Mouse (Mus musculus): ENCODE results near the gene Pla2g10. TPM values are rescaled to one million over a fixed set of nuclear protein-coding genes. Genes with fewer than 3 reads are reported as not detected.
"Not testable (repeated sequence)": the region's sequence is repeated elsewhere in the genome, so short reads cannot be mapped to it uniquely, and the experiment has no call there.

Gene Pla2g10
- polyA plus RNA-seq, 1 experiment, result 0.58 TPM

DNA sequence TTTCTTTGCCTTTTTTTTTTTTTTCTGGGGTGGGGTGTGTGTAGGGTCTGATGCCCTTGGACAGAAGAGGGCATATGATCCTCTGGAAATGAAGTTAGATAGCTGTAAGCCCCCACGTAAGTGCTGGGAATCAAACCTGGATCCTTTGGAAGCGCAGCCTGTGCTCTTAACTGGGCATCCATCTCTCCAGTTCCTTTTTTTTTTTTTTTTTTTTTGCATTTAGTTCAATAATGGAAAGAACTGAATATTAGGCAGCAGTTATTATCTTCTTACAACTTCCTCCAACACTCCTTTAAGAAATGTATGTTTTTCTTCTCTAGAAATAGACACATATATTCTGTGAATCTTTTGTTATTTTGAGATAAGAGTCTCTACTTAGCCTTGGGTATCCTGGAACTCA is 27.0 kb upstream of the Pla2g10 start:
- no peaks in the 10 kb centered on the region for H3K27me3 ChIP-seq (replicated peaks; ENCODE audit: control insufficient read depth, insufficient read depth, low read length)
- DNase-seq, result no peak
- no peaks in the 10 kb centered on the region for H3K36me3 ChIP-seq (ENCODE audit: control insufficient read depth, insufficient read depth, low read length)
- no peaks in the 10 kb centered on the region for H3K4me1 ChIP-seq (ENCODE audit: control insufficient read depth, insufficient read depth, low read length)
- H3K4me3 ChIP-seq (ENCODE audit: insufficient read depth, low read depth, low read length), result no peak overlapping the region
- no peak for TF ChIP-seq CTCF (conservative IDR thresholded peaks at IDR 0.05; ENCODE audit: insufficient read depth, insufficient read length, low read depth, low read length)
- TF ChIP-seq POLR2A (IDR thresholded peaks at IDR 0.05; ENCODE audit: low read depth, low read length), result no peak
- WGBS, result 95% methylated on average over 2 of the region's 2 CpGs
- H3K27ac ChIP-seq (ENCODE audit: insufficient read depth, low read depth, low read length), result no peak overlapping the region

DNA sequence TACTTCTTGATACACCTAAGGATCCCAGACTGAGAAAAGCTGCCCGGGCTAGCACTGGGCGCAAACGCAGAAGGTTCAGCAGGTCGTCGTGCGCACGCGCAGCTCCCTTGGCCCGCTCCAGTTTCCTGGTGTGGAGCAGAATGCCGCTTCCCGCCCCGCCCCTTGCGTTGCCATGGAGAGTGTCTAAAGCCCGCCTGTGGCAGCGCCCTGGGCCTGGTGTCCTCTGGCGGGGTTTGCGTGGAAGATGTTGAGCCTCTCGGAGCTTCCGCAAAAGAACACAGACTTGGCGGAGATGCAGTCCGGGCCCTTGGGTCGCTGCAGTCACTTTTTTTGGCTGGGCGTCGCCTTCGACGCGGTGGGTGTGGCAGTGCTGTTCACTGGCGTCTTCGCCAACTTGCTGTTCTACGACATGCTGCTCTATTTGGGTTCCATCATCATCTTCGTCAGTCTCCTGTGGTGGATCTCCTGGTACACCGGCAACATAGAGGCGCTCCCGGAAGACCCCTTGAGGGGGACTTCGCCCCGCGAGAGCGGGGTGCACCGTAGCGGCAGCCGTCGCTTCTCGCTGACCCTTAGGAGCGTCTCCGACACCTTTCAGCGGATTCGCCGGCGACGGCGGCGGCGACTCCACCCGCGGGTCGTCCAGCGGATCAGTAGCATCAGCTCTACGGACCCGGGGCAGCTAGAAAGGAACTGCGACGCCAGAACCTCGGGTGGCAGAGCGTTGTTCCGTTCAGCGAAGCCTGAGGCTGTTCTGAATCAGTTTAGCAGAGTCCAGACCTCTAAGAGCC is 23.8 kb upstream of the Pla2g10 start:
- peak; percentile 97 for DNase-seq
- under 1% methylated on average over 65 of the region's 65 CpGs for WGBS
- Histone ChIP-seq H3K4me1 (ENCODE audit: control insufficient read depth, insufficient read depth, low read length) (no peaks in the 10 kb centered on the region), H3K27me3 (replicated peaks; ENCODE audit: control insufficient read depth, insufficient read depth, low read length) (no peaks in the 10 kb centered on the region), H3K27ac (ENCODE audit: insufficient read depth, low read depth, low read length) (no peak overlapping the region), H3K4me3 (ENCODE audit: insufficient read depth, low read depth, low read length) (peak overlapping the region; percentile 66), H3K36me3 (ENCODE audit: control insufficient read depth, insufficient read depth, low read length) (no peaks in the 10 kb centered on the region)
- TF ChIP-seq POLR2A (IDR thresholded peaks at IDR 0.05; ENCODE audit: low read depth, low read length), result no peak
- TF ChIP-seq CTCF (conservative IDR thresholded peaks at IDR 0.05; ENCODE audit: insufficient read depth, insufficient read length, low read depth, low read length), result no peak

- Histone ChIP-seq H3K27me3 (replicated peaks; ENCODE audit: control insufficient read depth, insufficient read depth, low read length) (no peaks in the 10 kb centered on the region), H3K27ac (ENCODE audit: insufficient read depth, low read depth, low read length) (no peak overlapping the region), H3K36me3 (ENCODE audit: control insufficient read depth, insufficient read depth, low read length) (no peaks in the 10 kb centered on the region), H3K4me1 (ENCODE audit: control insufficient read depth, insufficient read depth, low read length) (no peaks in the 10 kb centered on the region), H3K4me3 (ENCODE audit: insufficient read depth, low read depth, low read length) (peak overlapping the region; percentile 33; the same call in 1 of the 2 replicates)
- WGBS, result 33% methylated on average over 8 of the region's 8 CpGs
- no peak for DNase-seq
- TF ChIP-seq CTCF (conservative IDR thresholded peaks at IDR 0.05; ENCODE audit: insufficient read depth, insufficient read length, low read depth, low read length), result no peak
- TF ChIP-seq POLR2A (IDR thresholded peaks at IDR 0.05; ENCODE audit: low read depth, low read length), result no peak
These were observed 23.2 kb upstream of the Pla2g10 start for GRCm38 (mm10) chr16:13753986-13754385.

GRCm38 (mm10) chr16:13750626-13751025 is 19.8 kb upstream of the Pla2g10 start:
- 93% methylated on average over 12 of the region's 13 CpGs for WGBS
- Histone ChIP-seq H3K4me3 (ENCODE audit: insufficient read depth, low read depth, low read length) (no peak overlapping the region), H3K36me3 (ENCODE audit: control insufficient read depth, insufficient read depth, low read length) (no peaks in the 10 kb centered on the region), H3K27ac (ENCODE audit: insufficient read depth, low read depth, low read length) (no peak overlapping the region), H3K4me1 (ENCODE audit: control insufficient read depth, insufficient read depth, low read length) (no peaks in the 10 kb centered on the region), H3K27me3 (replicated peaks; ENCODE audit: control insufficient read depth, insufficient read depth, low read length) (no peaks in the 10 kb centered on the region; the same call in 1 of the 2 replicates)
- TF ChIP-seq CTCF (conservative IDR thresholded peaks at IDR 0.05; ENCODE audit: insufficient read depth, insufficient read length, low read depth, low read length), result no peak
- no peak for DNase-seq

GRCm38 (mm10) chr16:13749981-13750380 is 19.2 kb upstream of the Pla2g10 start:
- H3K4me1 ChIP-seq (ENCODE audit: control insufficient read depth, insufficient read depth, low read length), result no peaks in the 10 kb centered on the region
- no peaks in the 10 kb centered on the region; the same call in 1 of the 2 replicates for H3K27me3 ChIP-seq (replicated peaks; ENCODE audit: control insufficient read depth, insufficient read depth, low read length)
- no peak overlapping the region for H3K4me3 ChIP-seq (ENCODE audit: insufficient read depth, low read depth, low read length)
- H3K27ac ChIP-seq (ENCODE audit: insufficient read depth, low read depth, low read length), result no peak overlapping the region
- 65% methylated on average over 3 of the region's 3 CpGs for WGBS
- DNase-seq, result no peak
- no peak for TF ChIP-seq POLR2A (IDR thresholded peaks at IDR 0.05; ENCODE audit: low read depth, low read length)
- TF ChIP-seq CTCF (conservative IDR thresholded peaks at IDR 0.05; ENCODE audit: insufficient read depth, insufficient read length, low read depth, low read length), result no peak
- H3K36me3 ChIP-seq (ENCODE audit: control insufficient read depth, insufficient read depth, low read length), result no peaks in the 10 kb centered on the region

GRCm38 (mm10) chr16:13749306-13749705 is 18.5 kb upstream of the Pla2g10 start:
- TF ChIP-seq POLR2A (IDR thresholded peaks at IDR 0.05; ENCODE audit: low read depth, low read length) (no peak), CTCF (conservative IDR thresholded peaks at IDR 0.05; ENCODE audit: insufficient read depth, insufficient read length, low read depth, low read length) (no peak)
- no peak overlapping the region for H3K4me3 ChIP-seq (ENCODE audit: insufficient read depth, low read depth, low read length)
- no peaks in the 10 kb centered on the region for H3K36me3 ChIP-seq (ENCODE audit: control insufficient read depth, insufficient read depth, low read length)
- WGBS, result 71% methylated on average over 5 of the region's 5 CpGs
- H3K4me1 ChIP-seq (ENCODE audit: control insufficient read depth, insufficient read depth, low read length), result no peaks in the 10 kb centered on the region
- no peak overlapping the region for H3K27ac ChIP-seq (ENCODE audit: insufficient read depth, low read depth, low read length)
- H3K27me3 ChIP-seq (replicated peaks; ENCODE audit: control insufficient read depth, insufficient read depth, low read length), result no peaks in the 10 kb centered on the region; the same call in 1 of the 2 replicates
- no peak for DNase-seq

GRCm38 (mm10) chr16:13748813-13749212 is 18.0 kb upstream of the Pla2g10 start:
- H3K36me3 ChIP-seq (ENCODE audit: control insufficient read depth, insufficient read depth, low read length); H3K27ac ChIP-seq (ENCODE audit: insufficient read depth, low read depth, low read length); H3K4me1 ChIP-seq (ENCODE audit: control insufficient read depth, insufficient read depth, low read length); H3K4me3 ChIP-seq (ENCODE audit: insufficient read depth, low read depth, low read length); DNase-seq; H3K27me3 ChIP-seq (replicated peaks; ENCODE audit: control insufficient read depth, insufficient read depth, low read length): not testable (repeated sequence)
- whole genome bisulfite sequencing, result 36% methylated on average over 10 of the region's 10 CpGs
